Mouse (Mus musculus) forebrain, embryonic 11.5 days (tissue): ENCODE measurements around the gene A730049H05Rik. TPM values are rescaled to one million over a fixed set of nuclear protein-coding genes. Genes with fewer than 3 reads are reported as not detected.

ENCODE experiments used
- ATAC-seq: fragments of 200-750 bp; cut with Nextera tagmentation; replicated peaks from 2 replicates; pipeline ENCODE4 v1.8.0; 2017; ENCODE audit warnings: moderate TSS enrichment; ENCODE audit not compliant: low FRiP score
- DNase-seq: peaks from one replicate; pipeline ENCODE4 v3.0.0-alpha.2; 2017; ENCODE audit warnings: low spot score
- H3K27ac ChIP-seq: fragments of 300-500 bp; sonication (generic); 2 replicates; pipeline ENCODE4 v1.5.1; 2014; ENCODE audit warnings: low read depth, low read length
- H3K27me3 ChIP-seq: fragments of 300-500 bp; sonication (generic); 2 replicates; pipeline ENCODE4 v1.6.1; 2014; ENCODE audit warnings: mild to moderate bottlenecking, low read length, mixed read lengths; ENCODE audit not compliant: control insufficient read depth, insufficient read depth
- H3K36me3 ChIP-seq: fragments of 300-500 bp; sonication (generic); 2 replicates; pipeline ENCODE4 v1.6.1; 2014; ENCODE audit warnings: mild to moderate bottlenecking, low read length, moderate library complexity, mixed read lengths; ENCODE audit not compliant: control insufficient read depth, insufficient read depth
- H3K4me1 ChIP-seq: fragments of 300-500 bp; sonication (generic); replicated peaks from 2 replicates; pipeline ENCODE4 v1.6.1; 2014; ENCODE audit warnings: low read length, mixed read lengths; ENCODE audit not compliant: control insufficient read depth, insufficient read depth
- H3K4me2 ChIP-seq: fragments of 300-500 bp; sonication (generic); 2 replicates; pipeline ENCODE4 v1.6.1; 2014; ENCODE audit warnings: low read depth, mild to moderate bottlenecking, low read length, moderate library complexity, mixed read lengths; ENCODE audit not compliant: severe bottlenecking
- H3K4me3 ChIP-seq: fragments of 300-500 bp; sonication (generic); 2 replicates; pipeline ENCODE4 v1.5.1; 2014; ENCODE audit warnings: low read depth, low read length
- H3K9ac ChIP-seq: fragments of 300-500 bp; sonication (generic); 2 replicates; pipeline ENCODE4 v1.6.1; 2014; ENCODE audit warnings: low read length
- H3K9me3 ChIP-seq: fragments of 300-500 bp; sonication (generic); 2 replicates; pipeline ENCODE4 v1.6.1; 2016; ENCODE audit warnings: low read length, mixed read lengths; ENCODE audit not compliant: control insufficient read depth
- WGBS: fragments of 180-500 bp; shearing (Covaris S2); extraction: QIAGEN DNeasy Blood & Tissue Kit; methylation state at CpG from one replicate; pipeline ENCODE4 v1.1.7; 2014; 5-methylcytosine and 5-hydroxymethylcytosine counted together
- polyA plus RNA-seq: library from polyadenylated mRNA; unstranded; fragments of >200 nt; fragmentation: Nextera tagmentation; extraction: Ambion mirVana; gene quantifications from 2 replicates; pipeline ENCODE4 v1.2.1, GENCODE M21; 2014

A730049H05Rik gene
- polyA plus RNA-seq, 1 experiment from 2014 or later, result 0.12 TPM

DNA sequence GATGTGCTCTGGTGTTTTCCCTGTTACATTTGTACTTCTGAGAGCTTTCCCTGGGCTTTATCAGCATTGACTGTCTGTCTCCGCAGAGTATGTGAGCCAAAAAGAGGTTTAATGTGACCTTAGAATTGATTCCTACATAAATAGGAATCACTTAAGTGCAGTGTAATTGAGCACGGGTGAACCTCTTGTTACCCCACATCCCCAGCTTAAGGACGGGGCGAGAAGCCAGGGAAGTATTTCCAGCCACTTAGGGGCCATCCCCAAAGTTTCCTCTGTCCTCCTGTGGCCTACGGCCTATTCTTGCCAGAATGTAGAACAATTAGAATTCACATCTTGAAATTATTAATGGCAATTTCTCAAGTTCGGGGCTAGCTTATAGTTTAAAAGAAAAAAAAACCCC lies 22.5 kb upstream of the A730049H05Rik start:
- H3K27ac ChIP-seq, result no peak overlapping the region
- no peak overlapping the region for H3K4me3 ChIP-seq
- no peaks in the 10 kb centered on the region for H3K4me1 ChIP-seq
- H3K4me2 ChIP-seq, result no peak overlapping the region
- DNase-seq (no peak), ATAC-seq (no peak)
- WGBS, result 76% methylated on average over 6 of the region's 6 CpGs
- H3K36me3 ChIP-seq, result no peaks in the 10 kb centered on the region
- H3K27me3 ChIP-seq, result no peaks in the 10 kb centered on the region
- no peak overlapping the region for H3K9ac ChIP-seq
- no peaks in the 10 kb centered on the region for H3K9me3 ChIP-seq

GRCm38 (mm10) chr6:92801462-92801861 lies 14.8 kb upstream of the A730049H05Rik start:
- ATAC-seq (no peak), DNase-seq (no peak)
- H3K4me3 ChIP-seq, result no peak overlapping the region
- no peaks in the 10 kb centered on the region for H3K4me1 ChIP-seq
- H3K9me3 ChIP-seq, result no peaks in the 10 kb centered on the region
- H3K27ac ChIP-seq, result no peak overlapping the region
- no peaks in the 10 kb centered on the region for H3K27me3 ChIP-seq
- no peak overlapping the region for H3K4me2 ChIP-seq
- no peaks in the 10 kb centered on the region for H3K36me3 ChIP-seq
- H3K9ac ChIP-seq, result no peak overlapping the region
- WGBS, result 79% methylated on average over 2 of the region's 2 CpGs

DNA sequence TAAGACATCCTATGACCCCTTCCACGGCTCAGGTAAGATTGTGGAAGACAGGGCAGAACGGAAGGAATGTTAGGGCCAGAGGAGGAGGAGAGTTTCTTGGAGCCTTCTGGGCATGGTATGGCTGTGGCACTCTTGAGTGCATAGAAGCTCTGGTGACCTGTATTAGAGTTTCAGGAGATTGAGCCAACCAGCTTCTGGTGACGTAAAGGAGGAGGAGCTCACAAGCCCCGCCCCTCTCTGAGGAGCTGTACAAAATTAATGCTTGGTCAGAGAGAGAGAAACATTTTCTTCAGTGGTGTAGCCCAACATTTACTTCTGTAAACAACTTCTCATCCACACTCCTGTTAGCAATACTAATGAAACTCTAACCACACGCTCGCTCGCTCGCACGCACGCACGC lies 13.9 kb upstream of the A730049H05Rik start:
- Histone ChIP-seq H3K36me3 (no peaks in the 10 kb centered on the region), H3K9me3 (no peaks in the 10 kb centered on the region), H3K27me3 (no peaks in the 10 kb centered on the region), H3K4me3 (no peak overlapping the region), H3K4me1 (no peaks in the 10 kb centered on the region), H3K27ac (no peak overlapping the region), H3K9ac (no peak overlapping the region), H3K4me2 (no peak overlapping the region)
- ATAC-seq (no peak), DNase-seq (no peak)
- WGBS, result 94% methylated on average over 11 of the region's 11 CpGs

DNA sequence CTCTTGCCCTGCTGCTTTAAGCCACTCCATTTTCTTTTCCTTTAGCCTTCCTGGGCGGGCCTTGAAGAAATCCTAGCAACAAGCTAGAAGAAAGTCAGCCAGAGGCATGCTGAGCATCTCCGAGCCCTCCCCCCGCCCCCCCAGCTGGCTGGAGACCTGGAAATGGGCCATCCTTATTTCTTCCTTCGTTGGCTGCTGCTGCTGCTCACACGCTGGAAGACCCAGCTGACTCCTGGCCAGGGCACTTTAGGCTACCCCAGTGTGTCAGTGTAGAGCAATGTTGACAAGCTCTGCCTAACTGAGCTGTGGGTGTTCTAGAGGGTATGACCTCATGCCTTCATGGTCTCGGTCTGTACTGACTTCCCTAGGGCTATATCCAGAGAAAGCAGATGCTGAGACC lies 13.1 kb upstream of the A730049H05Rik start:
- Histone ChIP-seq H3K9ac (no peak overlapping the region), H3K9me3 (no peaks in the 10 kb centered on the region), H3K4me2 (no peak overlapping the region), H3K4me3 (no peak overlapping the region), H3K27me3 (no peaks in the 10 kb centered on the region), H3K36me3 (no peaks in the 10 kb centered on the region), H3K27ac (no peak overlapping the region), H3K4me1 (no peaks in the 10 kb centered on the region)
- 76% methylated on average over 6 of the region's 6 CpGs for WGBS
- no peak for DNase-seq
- no peak for ATAC-seq

DNA sequence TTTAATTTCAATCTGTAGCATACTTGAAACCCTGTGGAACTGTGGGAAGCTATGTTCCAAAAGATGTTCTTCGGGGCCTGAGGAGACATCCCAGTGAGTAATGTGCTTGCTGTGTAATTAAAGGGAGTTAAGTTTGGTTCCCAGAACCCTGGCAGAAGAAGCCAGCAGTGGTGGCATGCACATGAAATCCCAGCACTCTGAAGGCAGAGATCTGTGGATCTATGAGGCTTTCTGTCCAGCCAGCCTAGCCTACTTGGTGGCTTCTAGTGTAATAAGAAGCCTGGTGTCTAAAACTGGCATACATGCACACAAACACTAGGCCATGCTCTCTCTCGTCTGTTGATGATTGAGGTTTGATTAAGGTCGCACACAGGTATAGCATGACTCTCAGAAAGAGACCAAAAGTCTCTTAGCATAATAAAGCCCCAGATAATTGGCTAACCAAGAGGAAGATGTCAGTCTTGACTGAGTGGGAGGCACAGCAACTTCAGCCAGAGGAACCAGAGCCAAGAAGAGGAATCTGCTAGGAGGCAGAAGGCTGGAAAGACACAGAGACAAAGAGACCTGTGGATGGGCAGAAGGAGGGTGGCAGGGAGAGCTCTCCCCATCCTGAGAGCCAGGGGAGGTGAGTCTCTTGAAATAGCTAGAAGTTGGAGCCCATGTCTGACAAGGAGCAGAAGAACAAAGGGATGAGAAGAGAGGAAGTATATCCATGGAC lies 11.9 kb upstream of the A730049H05Rik start:
- no peaks in the 10 kb centered on the region for H3K4me1 ChIP-seq
- 86% methylated on average over 3 of the region's 3 CpGs for WGBS
- no peaks in the 10 kb centered on the region for H3K27me3 ChIP-seq
- no peak overlapping the region for H3K4me3 ChIP-seq
- ATAC-seq (no peak), DNase-seq (no peak)
- H3K4me2 ChIP-seq, result no peak overlapping the region
- no peaks in the 10 kb centered on the region for H3K9me3 ChIP-seq
- no peak overlapping the region for H3K27ac ChIP-seq
- H3K9ac ChIP-seq, result no peak overlapping the region
- no peaks in the 10 kb centered on the region for H3K36me3 ChIP-seq

DNA sequence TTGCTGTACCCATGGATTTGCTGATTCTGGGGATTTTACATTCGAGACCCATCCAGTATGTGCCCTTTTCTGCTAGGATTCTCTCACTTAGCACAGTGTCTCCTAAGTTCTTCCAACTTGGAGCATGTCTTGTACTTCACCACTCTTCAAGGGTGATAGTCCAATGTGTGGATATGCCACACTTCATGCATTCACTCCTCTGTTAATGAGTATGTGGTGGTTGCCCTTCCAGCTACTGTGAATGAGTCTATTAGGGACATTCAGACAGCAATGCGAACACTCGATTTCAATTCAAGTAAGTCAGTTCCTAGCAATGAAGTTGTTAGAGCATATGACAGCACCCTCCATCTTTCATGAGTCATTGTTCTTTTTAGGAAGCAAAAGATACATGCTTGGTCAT lies 6.5 kb upstream of the A730049H05Rik start:
- WGBS, result 86% methylated on average over 3 of the region's 3 CpGs
- no peak overlapping the region for H3K27ac ChIP-seq
- H3K4me1 ChIP-seq, result 0 out of 2 replicates have a peak, but pooled peaks cover 2% of the 10 kb centered on the region
- DNase-seq (no peak), ATAC-seq (no peak)
- H3K9me3 ChIP-seq, result no peaks in the 10 kb centered on the region
- H3K4me2 ChIP-seq, result no peak overlapping the region
- no peaks in the 10 kb centered on the region for H3K27me3 ChIP-seq
- no peak overlapping the region for H3K9ac ChIP-seq
- no peak overlapping the region for H3K4me3 ChIP-seq
- no peaks in the 10 kb centered on the region for H3K36me3 ChIP-seq

- Histone ChIP-seq H3K4me3 (no peak overlapping the region), H3K27ac (no peak overlapping the region)
- 96% methylated on average over 2 of the region's 2 CpGs for WGBS
Observed at GRCm38 (mm10) chr6:92810628-92811027, 5.7 kb upstream of the A730049H05Rik start.

GRCm38 (mm10) chr6:92811566-92811965 lies 4.7 kb upstream of the A730049H05Rik start:
- H3K27ac ChIP-seq, result no peak overlapping the region
- H3K4me2 ChIP-seq, result no peak overlapping the region
- DNase-seq, result no peak

More at GRCm38 (mm10) chr6:92810628-92811027, 5.7 kb upstream of the A730049H05Rik start:
- Histone ChIP-seq H3K27me3 (no peaks in the 10 kb centered on the region), H3K4me2 (no peak overlapping the region), H3K4me1 (0 out of 2 replicates have a peak, but pooled peaks cover 2% of the 10 kb centered on the region), H3K36me3 (no peaks in the 10 kb centered on the region), H3K9me3 (no peaks in the 10 kb centered on the region), H3K9ac (no peak overlapping the region)
- ATAC-seq (no peak), DNase-seq (no peak)

GRCm38 (mm10) chr6:92812702-92813370 lies 3.4 kb upstream of the A730049H05Rik start:
- no peak overlapping the region for H3K9ac ChIP-seq
- WGBS, result 68% methylated on average over 2 of the region's 2 CpGs
- no peak for ATAC-seq
- no peak overlapping the region for H3K27ac ChIP-seq
- no peak for DNase-seq
- H3K4me2 ChIP-seq, result no peak overlapping the region
- H3K36me3 ChIP-seq, result no peaks in the 10 kb centered on the region
- H3K9me3 ChIP-seq, result no peaks in the 10 kb centered on the region
- no peaks in the 10 kb centered on the region for H3K27me3 ChIP-seq
- no peak overlapping the region for H3K4me3 ChIP-seq
- peaks cover 8% of the 10 kb centered on the region for H3K4me1 ChIP-seq

More at GRCm38 (mm10) chr6:92811566-92811965, 4.7 kb upstream of the A730049H05Rik start:
- Histone ChIP-seq H3K36me3 (no peaks in the 10 kb centered on the region), H3K27me3 (no peaks in the 10 kb centered on the region), H3K9me3 (no peaks in the 10 kb centered on the region), H3K9ac (no peak overlapping the region), H3K4me1 (peaks cover 5% of the 10 kb centered on the region), H3K4me3 (no peak overlapping the region)
- ATAC-seq, result no peak
